Mouse (Mus musculus) MN1 (cell line): ENCODE measurements around the gene Pcbp1.
"Not testable (repeated sequence)": the region's sequence is repeated elsewhere in the genome, so short reads cannot be mapped to it uniquely, and the experiment has no call there.

ENCODE experiments used
- DNase-seq: peaks from one replicate; pipeline ENCODE4 v3.0.0-alpha.2; 2016; ENCODE audit warnings: low spot score

Gene Pcbp1

DNA sequence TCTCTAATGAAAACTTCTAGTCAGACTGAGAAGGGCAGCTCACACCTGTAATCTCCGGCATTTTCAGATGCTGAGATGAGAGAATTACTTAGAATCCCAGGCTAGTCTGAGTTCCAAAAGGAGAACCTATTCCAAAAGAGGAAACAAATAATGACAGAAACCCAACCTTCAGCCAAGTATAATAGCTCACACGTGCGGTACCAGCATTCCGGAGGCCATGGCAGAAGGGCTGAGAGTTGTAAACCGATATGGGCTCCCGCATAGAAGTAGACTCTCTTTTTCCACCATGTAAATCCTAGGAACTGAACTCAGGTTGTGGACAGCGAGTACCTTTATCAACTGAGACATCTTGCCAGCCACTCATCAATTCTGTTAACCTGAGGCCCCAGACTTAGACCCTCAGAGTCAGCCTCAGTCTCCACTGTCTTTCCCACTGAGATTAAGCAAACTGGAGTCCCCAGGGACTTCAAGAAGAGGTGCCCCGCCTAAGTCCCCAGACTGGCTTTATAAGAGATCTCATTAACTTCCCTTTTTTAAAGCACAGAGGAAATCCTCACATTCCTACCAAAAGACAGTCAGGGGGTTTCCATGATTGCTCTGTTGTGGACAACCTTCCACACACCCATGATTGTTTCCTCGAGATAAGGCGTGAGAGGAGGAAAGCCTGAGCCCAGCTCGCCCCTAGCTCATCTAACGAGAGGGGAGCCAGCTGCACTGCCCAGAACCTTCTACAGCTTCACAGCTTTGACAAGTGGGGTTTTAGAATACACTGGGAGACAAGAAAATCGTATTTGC is 32.5 kb downstream of the Pcbp1 start:
- DNase-seq, result no peak

- DNase-seq, result not testable (repeated sequence)
These were observed 35.7 kb downstream of the Pcbp1 start for GRCm38 (mm10) chr6:86490413-86490812.

DNA sequence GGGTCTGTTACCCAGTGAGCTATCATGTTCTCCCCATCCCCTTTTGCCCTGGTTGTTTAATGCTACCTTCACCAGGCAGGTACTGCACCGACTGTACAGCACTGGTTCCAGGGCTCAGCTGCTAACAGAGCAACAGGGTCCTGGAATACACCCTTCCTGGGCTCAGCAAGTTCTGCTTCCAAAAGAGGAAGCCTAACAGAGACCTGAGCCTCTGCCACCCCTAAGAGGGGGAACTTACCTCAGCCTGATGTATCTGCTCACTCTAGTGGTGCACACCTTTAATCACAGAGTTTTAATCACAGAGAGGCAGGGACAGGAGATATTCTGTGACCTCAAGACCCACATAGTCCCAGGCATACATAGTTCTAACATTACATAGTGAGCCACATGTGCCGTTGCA is 36.2 kb downstream of the Pcbp1 start:
- DNase-seq, result no peak

GRCm38 (mm10) chr6:86488149-86488485 is 38.0 kb downstream of the Pcbp1 start:
- peak; percentile 67 for DNase-seq

DNA sequence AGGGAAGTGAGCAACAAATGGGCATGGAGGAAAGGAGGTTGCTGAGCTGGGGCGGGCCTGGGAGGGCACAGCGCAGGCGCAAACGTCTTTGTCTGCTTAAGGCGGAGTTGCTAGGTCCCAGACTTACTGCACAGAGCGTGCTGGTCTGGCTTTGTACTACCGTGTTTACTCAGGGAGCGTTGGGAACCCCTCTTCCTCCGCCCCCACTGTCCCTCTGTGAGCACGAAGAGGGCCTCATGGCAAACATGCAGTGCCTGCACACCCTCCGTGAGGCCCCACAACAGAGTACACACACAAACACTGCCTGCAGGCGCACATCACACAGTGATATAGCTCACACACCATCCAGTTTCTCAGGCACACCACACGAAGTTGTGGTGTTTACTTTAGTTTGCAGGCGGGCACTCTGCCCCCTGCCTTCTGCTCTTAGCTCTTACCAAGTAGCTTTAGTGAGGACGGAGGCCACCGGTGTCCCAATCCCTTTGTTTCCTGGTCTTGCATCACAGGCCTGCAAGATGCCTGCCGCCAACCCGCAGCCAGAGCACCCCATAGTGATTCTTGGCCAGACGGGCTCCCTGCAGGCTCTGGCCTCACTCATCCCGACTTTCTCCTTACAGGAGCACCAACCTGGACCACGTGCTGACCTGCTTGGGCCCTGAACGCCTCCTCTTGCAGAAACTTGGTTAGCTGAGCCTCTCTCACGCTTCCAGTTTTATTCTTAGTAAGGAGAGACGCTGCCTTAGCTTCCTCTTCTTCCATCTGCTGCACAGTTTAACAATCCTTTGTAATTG is 38.6 kb downstream of the Pcbp1 start:
- DNase-seq, result peak; percentile 89

GRCm38 (mm10) chr6:86485943-86486640 is 40.0 kb downstream of the Pcbp1 start:
- DNase-seq, result no peak

GRCm38 (mm10) chr6:86481871-86482270 is 44.2 kb downstream of the Pcbp1 start:
- DNase-seq, result no peak

DNA sequence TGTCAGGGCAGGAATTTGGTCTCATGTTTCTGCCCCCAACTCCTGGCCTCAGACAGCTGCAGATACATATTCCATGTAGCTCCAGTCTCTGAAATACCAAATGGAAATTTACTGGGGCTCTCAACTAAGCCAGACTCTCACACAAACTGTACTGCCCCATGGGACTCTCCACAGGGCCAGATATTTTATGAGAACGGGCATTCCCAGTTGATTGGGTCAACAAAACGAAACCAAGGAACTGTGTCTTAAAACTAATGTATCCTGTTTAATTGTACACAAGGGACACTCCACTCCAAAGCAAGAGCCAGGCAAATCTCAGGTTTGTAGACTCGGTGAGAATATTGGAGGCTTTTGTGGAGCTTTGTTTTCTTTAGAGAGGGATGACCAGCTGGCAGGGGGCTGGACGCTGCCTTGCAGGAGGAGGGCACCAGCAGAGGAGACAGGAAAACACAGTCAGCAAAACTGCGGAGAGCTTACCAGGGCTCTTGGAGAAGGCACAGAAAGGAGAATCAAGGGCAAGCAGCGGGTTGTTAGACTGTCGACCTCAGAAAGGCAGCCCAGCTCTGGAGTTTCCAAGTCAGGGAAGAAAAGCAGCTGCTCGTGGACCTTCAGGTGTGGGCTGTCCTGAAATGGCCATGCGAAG is 45.8 kb downstream of the Pcbp1 start:
- peak; percentile 82 for DNase-seq

DNA sequence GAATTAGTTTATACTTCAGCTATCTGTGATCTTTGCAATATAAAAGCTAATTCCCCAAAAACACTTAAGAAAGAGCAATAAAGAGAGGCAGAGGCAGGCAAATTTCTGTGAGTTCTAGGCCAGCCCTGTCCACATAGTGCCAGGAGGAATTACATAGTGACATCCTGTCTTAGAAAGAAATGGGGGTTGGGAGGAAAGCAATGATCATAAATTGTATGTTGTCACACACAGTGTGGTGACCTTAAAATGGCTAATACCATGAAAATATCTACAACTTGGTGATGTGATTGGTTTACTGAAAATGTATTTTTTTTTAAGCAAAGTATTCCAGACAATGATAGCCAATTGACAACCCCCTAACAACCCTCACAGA is 46.3 kb downstream of the Pcbp1 start:
- no peak for DNase-seq

DNA sequence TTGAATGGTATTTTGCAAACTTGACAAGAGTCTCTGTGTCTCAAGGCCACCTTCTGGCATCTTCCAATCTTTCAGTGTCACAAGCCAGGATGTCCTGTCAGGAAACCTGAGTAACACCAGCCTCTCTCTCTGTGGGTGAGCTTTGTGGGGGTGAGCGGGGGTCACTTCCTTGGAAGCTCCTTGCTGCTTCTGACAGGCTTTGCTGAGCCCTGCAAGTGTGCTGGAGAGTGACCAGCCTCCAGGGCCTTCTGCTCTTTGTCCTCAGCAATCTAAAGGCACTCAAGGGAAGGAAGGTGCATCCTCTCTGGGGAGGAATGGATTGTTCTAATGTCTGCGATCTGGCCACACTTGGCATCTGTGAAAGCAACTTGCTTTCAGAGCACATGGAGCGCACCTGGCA is 46.8 kb downstream of the Pcbp1 start:
- peak; percentile 30 for DNase-seq

- no peak for DNase-seq
These were observed 49.2 kb downstream of the Pcbp1 start for GRCm38 (mm10) chr6:86476931-86477330.

- DNase-seq, result no peak
These were observed 50.5 kb downstream of the Pcbp1 start for GRCm38 (mm10) chr6:86475462-86476167.

DNA sequence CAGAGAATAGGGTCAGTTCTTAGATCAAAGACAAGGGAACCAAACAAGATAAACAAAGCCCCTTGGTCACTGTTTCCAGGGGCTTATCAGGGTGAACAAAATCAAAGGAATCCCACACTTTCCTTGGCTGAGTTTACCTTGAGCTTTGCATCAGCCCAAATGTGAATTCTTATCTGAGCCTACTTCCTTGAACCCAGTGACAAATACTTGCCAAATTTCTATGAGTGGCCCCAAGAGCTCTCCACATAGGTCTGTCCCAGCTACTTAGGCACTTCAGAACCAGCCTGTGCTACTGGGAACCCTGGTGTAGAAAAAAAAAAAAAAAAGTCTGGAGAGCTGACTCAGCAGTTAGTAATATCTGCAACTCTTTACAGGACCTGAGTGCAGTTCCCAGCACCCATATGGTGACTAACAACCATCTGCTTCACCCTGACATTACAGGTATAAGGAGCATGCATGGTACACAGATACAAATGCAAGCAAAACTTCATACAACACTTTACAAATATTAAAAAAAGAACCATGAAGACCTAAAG is 51.4 kb downstream of the Pcbp1 start:
- no peak for DNase-seq
